Mouse (Mus musculus) neural tube, embryonic 13.5 days (tissue): ENCODE data around the gene Bglap3. TPM values are rescaled to one million over a fixed set of nuclear protein-coding genes. Genes with fewer than 3 reads are reported as not detected.

Experiments used
- ATAC-seq: fragments of 200-750 bp; cut with Nextera tagmentation; 2 replicates; pipeline ENCODE4 v1.8.0; 2017; ENCODE audit warnings: low read depth, mild to moderate bottlenecking, moderate TSS enrichment, moderate library complexity
- H3K27ac ChIP-seq: fragments of 300-500 bp; sonication (generic); replicated peaks from 2 replicates; pipeline ENCODE4 v1.5.1; 2015; ENCODE audit warnings: moderate library complexity, mild to moderate bottlenecking, inconsistent platforms
- H3K27me3 ChIP-seq: fragments of 300-500 bp; sonication (generic); 2 replicates; pipeline ENCODE4 v1.6.1; 2015; ENCODE audit warnings: mild to moderate bottlenecking, inconsistent platforms
- H3K36me3 ChIP-seq: fragments of 300-500 bp; sonication (generic); 2 replicates; pipeline ENCODE4 v1.6.1; 2015; ENCODE audit warnings: mild to moderate bottlenecking, inconsistent platforms
- H3K4me1 ChIP-seq: fragments of 300-500 bp; sonication (generic); replicated peaks from 2 replicates; pipeline ENCODE4 v1.6.1; 2015; ENCODE audit warnings: inconsistent platforms
- H3K4me2 ChIP-seq: fragments of 300-500 bp; sonication (generic); 2 replicates; pipeline ENCODE4 v1.6.1; 2015; ENCODE audit warnings: inconsistent platforms, mild to moderate bottlenecking, moderate library complexity
- H3K4me3 ChIP-seq: fragments of 300-500 bp; sonication (generic); 2 replicates; pipeline ENCODE4 v1.5.1; 2015; ENCODE audit warnings: mild to moderate bottlenecking, inconsistent platforms
- H3K9ac ChIP-seq: fragments of 300-500 bp; sonication (generic); 2 replicates; pipeline ENCODE4 v1.6.1; 2015; ENCODE audit warnings: moderate library complexity, mild to moderate bottlenecking, inconsistent platforms
- H3K9me3 ChIP-seq: fragments of 300-500 bp; sonication (generic); 2 replicates; pipeline ENCODE4 v1.6.1; 2016; ENCODE audit warnings: inconsistent platforms
- WGBS: fragments of 180-500 bp; shearing (Covaris S2); methylation state at CpG from one replicate; pipeline ENCODE4 v1.1.7; 2015; 5-methylcytosine and 5-hydroxymethylcytosine counted together
- polyA plus RNA-seq: library from polyadenylated mRNA; unstranded; fragments of >200 nt; fragmentation: Nextera tagmentation; extraction: Ambion mirVana; gene quantifications from 2 replicates; pipeline ENCODE4 v1.2.1, GENCODE M21; 2015

The Bglap3 gene
- polyA plus RNA-seq, 1 experiment from 2014 or later: not detected

DNA sequence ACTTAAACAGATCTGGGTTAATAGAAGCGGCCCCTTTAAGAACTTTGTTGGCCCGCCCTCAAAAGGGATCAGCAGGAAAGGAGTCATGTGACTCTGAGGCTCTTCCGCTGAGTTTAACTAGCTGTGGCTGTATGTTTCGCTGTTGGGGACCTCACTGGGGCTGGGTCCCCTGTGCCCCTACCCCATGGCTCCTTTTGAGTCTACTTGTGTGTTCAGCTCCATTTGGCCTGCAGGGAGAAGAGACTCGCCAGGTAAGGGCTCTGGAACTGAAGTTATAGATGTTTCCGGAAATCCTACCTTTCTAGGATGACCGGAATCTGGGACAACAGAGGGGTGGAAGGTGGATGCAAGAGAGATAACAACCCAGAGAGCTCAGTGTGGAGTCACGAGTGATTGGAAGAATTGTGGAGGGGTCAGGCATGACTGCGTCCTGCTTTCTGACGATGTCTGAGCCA lies 47.6 kb downstream of the Bglap3 start, which contains the start of gene Glmp:
TSS of gene Glmp (plus strand) at position 73 of the 455 bp plus-strand sequence.
- WGBS: 4% methylated on average over 10 of the region's 10 CpGs
- Histone ChIP-seq H3K9me3 (no peaks in the 10 kb centered on the region), H3K9ac (peak within 1 kb of the TSS; percentile 83), H3K4me3 (peak within 1 kb of the TSS; percentile 76), H3K4me2 (peak within 1 kb of the TSS; percentile 82), H3K4me1 (peaks cover 13% of the 10 kb centered on the region), H3K27me3 (no peaks in the 10 kb centered on the region), H3K36me3 (peaks cover 65% of the 10 kb centered on the region), H3K27ac (no peak within 1 kb of the TSS)
- peak; percentile 79 for ATAC-seq

Other genes with a start within 250 kb of the Bglap3 start
- gene Mef2d, start 230.4 kb downstream of the Bglap3 start, polyA plus RNA-seq: 15.9 and 19.4 TPM in 2 replicates
- gene Rhbg, start 118.0 kb downstream of the Bglap3 start, polyA plus RNA-seq: 0.15 and 0.67 TPM in 2 replicates
- gene Gm38392, start 85.5 kb downstream of the Bglap3 start, polyA plus RNA-seq: 0.23 and 0.33 TPM in 2 replicates
- gene Tsacc, start 75.7 kb downstream of the Bglap3 start, polyA plus RNA-seq: 8.5 and 12.5 TPM in 2 replicates
- 496 and 532 TPM in 2 replicates for gene Cct3, start 75.6 kb downstream of the Bglap3 start, polyA plus RNA-seq
- 99.6 and 112 TPM in 2 replicates for gene Glmp, start 47.7 kb downstream of the Bglap3 start, polyA plus RNA-seq
- 1.5 and 1.7 TPM in 2 replicates for gene Tmem79, start 36.6 kb downstream of the Bglap3 start, polyA plus RNA-seq
- gene Smg5, start 36.5 kb downstream of the Bglap3 start, polyA plus RNA-seq: 57.2 and 66.1 TPM in 2 replicates
- gene Paqr6, start 8.2 kb downstream of the Bglap3 start, polyA plus RNA-seq: 3.4 and 5.3 TPM in 2 replicates
- not detected in 2 replicates for gene Bglap2, start 6.0 kb upstream of the Bglap3 start, polyA plus RNA-seq
- not detected in 2 replicates for gene Bglap, start 11.7 kb upstream of the Bglap3 start, polyA plus RNA-seq
- gene Pmf1, start 37.6 kb upstream of the Bglap3 start, polyA plus RNA-seq: 31.6 and 33.5 TPM in 2 replicates
- 30.4 and 31.1 TPM in 2 replicates for gene Slc25a44, start 52.4 kb upstream of the Bglap3 start, polyA plus RNA-seq
- 19.7 and 21.8 TPM in 2 replicates for gene Sema4a, start 88.4 kb upstream of the Bglap3 start, polyA plus RNA-seq
- gene Lmna, start 137.2 kb upstream of the Bglap3 start, polyA plus RNA-seq: 41.9 and 45.3 TPM in 2 replicates
- gene Mex3a, start 159.7 kb upstream of the Bglap3 start, polyA plus RNA-seq: 32.5 and 33.7 TPM in 2 replicates
- not detected in 2 replicates for gene Rab25, start 175.6 kb upstream of the Bglap3 start, polyA plus RNA-seq
- gene Lamtor2, start 180.3 kb upstream of the Bglap3 start, polyA plus RNA-seq: 161 and 170 TPM in 2 replicates
- gene Ubqln4, start 181.0 kb upstream of the Bglap3 start, polyA plus RNA-seq: 38.4 and 40.6 TPM in 2 replicates
- gene Ssr2, start 203.1 kb upstream of the Bglap3 start, polyA plus RNA-seq: 157 and 164 TPM in 2 replicates
- gene Arhgef2, start 233.2 kb upstream of the Bglap3 start, polyA plus RNA-seq: 146 and 157 TPM in 2 replicates